Mouse (Mus musculus) layer of hippocampus, postnatal 10 days (tissue): ENCODE measurements around the gene Mxi1. TPM values are rescaled to one million over a fixed set of nuclear protein-coding genes. Genes with fewer than 3 reads are reported as not detected.

ENCODE experiments used
- DNase-seq, 2 experiments: peaks; one replicate each; pipeline ENCODE4 v3.0.0; 2021; ENCODE audit warnings: low spot score in 2 of 2
- long read RNA-seq: library from polyadenylated mRNA; stranded (forward); transcript quantifications from one replicate; pipeline ENCODE4 v2.0.0, GENCODE M21; 2023
- total RNA-seq, 2 experiments: library from RNA; stranded (reverse); gene quantifications; 2 replicates each; pipeline ENCODE4 v1.2.3; 2021

Gene Mxi1
- 10 to 100 TPM; 52.0 to 57.0 TPM for total RNA-seq
- long read RNA-seq, transcript Mxi1-201 (6 exons, 2,627 nt): minor isoform, 14 of 61 reads
- long read RNA-seq, transcript Mxi1-203 (6 exons, 2,340 nt): major isoform, 35 of 61 reads
- long read RNA-seq, partial matches to known transcripts: 0 of 61 reads
- long read RNA-seq, other reads (novel, unspliced or antisense): 9 of 61 reads

DNA sequence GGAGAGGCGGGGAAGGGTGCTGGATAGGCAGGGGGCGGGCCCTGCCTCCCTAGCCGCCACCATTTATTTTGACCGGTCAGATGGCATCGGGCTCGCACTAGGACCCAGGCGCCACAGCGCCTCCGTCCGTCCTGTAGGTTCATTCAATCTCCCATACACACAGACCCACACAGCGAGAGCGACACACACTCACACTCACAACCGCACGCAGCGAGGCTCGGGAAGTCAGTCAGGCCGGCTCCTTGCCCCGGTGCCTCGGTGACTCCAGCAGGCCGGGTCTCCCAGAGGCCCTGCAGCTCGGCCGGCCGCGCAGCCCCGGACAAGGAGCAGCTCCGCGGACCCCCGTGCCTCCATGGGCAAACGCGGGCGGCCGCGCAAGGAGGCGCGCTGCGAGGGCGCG lies at the start of gene Mxi1:
TSS of gene Mxi1 (plus strand) at position 171 of the 400 bp plus-strand sequence.
- DNase-seq: peak; percentile 67 to 81

DNA sequence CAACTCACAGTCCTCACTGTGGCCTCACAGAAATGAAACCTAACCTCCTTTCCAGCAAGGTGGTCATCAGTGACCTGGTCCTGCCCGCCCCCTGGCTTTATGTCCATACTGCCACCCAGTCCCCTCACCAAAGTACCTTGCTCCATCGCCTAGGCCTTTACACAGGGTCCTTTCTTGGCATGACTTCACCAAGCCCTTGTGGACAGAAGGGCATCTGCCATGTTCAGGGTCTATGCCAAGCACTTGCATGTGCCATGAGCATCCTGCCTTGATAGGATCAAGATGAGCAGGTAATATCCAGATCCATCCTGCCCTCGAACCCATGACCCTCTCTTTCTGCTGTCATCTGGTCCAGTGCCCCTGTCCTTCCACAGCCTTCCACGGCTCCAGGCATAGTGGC lies 49.5 kb upstream of the Mxi1 start:
- DNase-seq: no peak

DNA sequence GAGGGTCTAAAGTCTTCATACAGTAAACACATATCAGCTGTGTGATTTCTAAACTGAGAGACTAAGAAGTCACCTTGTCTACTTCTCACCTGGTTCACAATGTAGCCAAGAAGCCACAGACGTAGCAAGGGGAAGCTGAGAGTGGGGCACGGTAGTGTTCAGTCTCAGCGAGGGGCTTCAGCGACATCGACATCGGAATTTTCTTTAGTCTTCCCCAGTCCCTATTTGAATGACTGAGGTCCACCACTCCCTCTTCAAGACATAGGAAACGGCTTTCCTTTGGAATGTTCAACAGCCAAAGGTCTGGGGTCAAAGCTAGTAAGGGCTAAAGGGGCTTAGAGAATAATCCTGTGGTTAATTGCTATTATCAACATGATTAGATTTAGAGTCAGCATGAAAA lies 48.3 kb upstream of the Mxi1 start:
- DNase-seq: no peak

DNA sequence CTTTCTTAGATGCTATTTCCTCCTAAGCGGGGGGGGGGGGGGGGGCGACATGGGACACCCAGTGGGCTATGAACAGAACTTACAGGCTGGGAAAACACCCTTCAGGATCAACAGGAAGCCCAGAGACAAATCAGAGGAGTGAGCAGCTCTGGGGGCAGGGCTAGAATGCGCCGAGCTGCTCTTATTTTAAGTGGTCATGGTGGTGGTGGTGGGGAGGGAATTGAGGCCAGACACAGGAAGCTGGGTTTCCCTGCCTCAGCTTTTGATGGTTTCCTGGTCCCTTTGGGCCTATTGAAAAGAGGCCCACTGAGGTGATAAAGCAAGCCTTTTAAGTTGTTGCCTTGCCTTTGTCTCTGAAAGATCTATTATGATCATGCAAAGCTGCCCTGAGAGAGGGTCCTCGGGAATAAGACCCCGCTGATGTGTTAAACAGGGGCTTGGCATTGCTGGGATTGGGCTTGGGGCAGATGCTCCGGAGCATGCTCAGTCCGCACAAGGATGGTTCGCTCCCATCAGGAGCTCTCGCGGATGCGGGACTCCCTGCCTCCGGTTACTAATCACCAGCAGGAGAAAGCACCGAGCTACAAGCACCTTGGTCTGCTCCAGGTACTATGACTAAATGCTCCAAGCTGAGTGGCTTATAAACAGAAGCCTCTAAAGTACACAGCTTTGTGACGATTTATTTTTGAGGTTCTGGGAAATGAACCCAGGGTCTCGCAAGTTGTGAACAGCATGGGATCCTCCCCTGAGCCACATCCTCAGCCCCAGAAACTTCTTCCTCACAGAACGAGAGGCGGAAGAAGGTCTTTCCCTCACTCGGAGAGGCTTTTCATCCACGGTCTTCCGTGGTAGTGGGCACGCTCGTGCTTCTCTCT lies 46.2 kb upstream of the Mxi1 start:
- no peak for DNase-seq

- no peak for DNase-seq
These were observed 45.2 kb upstream of the Mxi1 start for GRCm38 (mm10) chr19:53264821-53265727.

GRCm38 (mm10) chr19:53267305-53267704 lies 43.0 kb upstream of the Mxi1 start:
- DNase-seq: no peak

DNA sequence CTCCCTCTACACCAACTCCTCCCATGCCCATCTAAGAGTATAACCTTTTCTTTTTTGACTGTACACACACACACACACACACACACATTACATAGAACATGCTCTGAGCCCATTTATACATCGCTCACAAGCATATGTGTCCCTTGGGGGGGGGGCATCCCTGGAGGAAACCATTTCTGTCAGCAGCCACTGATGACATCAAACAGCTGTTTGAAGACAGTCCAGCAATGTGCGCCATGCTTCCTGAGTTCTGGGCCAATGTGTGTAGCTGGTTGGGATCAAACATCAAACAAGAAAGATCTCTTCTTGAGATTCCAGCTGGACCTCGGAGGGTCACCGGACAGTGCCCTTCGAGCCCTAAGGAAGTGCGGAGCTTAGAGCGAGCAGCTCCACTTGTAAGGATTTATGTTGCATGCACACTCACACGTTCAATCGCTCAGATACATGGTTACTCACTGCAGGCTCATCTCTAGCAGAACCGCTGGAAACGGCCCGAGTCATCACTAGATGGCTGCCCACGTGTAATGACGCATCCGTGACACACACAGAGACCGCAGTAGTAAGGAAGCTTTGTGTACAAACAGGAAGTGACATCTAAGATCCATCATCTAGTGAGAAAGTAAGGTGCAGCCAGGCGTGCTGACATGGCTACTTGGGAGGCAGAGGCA lies 37.1 kb upstream of the Mxi1 start:
- DNase-seq: no peak

DNA sequence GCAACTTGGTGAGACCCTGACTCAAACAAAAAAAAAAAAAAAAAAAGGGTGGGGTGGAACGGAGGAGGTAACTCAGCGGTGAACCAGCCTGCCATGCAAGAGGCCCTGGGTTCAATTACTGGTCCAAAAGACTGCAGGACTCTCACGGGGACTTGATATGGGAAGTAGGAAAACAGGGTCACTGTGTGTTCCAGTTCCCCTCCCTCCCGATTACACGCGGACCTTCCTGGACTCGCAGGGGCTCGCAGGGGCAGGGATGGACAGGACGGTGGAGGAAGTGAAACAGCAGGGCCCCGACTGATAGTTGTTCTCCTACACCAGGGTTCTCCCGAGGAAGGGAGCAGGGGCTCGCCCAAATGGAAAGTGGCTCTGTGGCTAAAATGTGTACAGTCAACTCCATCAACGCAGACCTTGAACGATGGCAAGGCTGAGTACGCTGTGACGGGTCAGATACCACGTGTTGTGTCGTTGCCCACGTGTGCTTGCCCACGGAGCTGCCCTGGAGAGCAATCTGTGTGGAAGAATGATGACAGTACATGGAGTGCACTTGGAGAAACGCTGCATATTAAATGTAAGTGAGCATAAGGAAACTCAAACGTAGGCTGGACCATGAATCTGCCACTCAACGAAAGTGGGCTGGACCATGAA lies 36.4 kb upstream of the Mxi1 start:
- DNase-seq: no peak

- no peak for DNase-seq
These were observed 35.1 kb upstream of the Mxi1 start for GRCm38 (mm10) chr19:53275204-53275603.

- DNase-seq: no peak
These were observed 33.2 kb upstream of the Mxi1 start for GRCm38 (mm10) chr19:53276902-53277707.

DNA sequence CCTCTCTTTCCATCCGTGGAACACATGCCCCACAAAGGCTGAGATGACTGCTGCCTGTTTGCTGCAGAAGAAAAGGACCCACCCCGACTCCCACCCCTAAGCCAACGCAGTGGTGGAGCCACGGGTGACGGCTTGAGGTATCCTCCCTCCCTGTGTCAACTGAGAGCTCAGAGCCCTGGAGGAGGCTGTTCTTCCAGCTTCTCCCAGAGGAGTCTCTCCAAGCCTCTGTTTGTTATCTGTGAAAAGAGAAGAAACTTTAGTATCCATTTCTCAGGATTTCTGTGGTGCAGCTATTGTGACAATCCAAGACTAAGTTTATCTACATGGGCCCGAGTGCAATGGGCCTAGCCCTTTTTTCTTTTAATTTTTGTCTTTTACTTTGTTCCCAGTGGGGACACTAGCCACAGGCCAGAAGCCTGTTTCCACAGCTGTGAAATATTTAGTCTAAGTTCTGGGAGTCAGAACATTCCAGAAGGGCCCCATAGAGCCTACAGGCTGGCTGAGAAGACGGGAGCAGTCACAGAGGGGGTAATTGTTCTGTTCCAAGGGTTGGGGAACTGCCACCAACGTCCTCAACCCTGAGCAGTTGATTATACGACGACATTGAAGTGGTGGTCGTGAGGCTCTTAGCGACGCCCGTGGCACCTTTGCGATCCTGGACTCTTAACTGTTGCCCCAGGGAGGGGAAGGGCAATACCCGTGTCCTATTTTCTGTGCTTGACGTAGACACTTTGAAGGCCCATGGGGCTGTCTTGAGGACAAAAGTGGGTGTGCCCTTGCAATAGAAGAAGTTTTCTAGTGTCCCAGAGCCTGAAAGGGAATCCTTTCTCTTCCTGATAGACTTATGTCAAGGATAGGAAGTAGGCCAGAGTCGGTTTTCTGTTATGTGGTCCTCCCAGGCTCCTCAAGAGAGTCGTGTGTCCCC lies 31.6 kb upstream of the Mxi1 start:
- DNase-seq: no peak

DNA sequence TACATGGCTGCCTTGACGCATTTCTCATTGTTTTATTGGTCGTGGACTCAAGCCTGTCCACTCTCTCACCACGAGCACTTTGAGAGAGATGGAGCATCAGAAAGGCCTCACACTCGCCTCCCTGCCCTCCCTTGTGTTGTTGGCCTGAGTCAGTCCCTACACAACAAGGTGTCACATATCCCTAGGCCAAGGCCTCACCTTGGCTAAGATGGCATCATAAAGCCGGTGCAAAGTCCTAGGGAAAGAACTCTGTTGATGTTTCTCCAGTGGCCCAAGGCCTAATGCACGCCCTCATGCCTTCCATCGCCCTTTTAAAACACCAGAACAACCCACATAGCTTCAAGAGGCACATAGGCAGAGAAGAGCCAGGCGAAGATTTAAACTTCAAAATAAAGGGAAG lies 30.1 kb upstream of the Mxi1 start:
- DNase-seq: no peak

- no peak for DNase-seq
These were observed 27.7 kb upstream of the Mxi1 start for GRCm38 (mm10) chr19:53282571-53282970.

DNA sequence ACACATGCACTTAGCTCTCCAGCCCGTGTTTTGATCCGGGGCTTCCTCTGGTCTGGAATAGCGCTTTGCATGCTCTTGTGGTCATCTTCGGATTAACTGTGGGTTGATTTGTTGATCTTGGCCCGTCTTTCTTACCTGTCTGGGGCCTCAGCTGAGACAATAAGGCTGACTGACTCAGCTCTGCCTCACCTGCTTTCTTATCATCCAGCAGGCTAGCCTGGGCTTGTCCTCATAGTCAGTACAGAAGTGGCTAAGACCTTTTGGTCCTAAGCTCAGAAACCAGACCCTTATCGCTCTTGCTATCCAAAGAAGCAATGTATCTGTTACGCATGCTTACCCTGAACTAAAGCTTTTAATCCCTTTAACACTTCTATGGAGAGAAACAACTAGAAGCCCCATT lies 26.6 kb upstream of the Mxi1 start:
- no peak for DNase-seq

GRCm38 (mm10) chr19:53284268-53285208 lies 25.8 kb upstream of the Mxi1 start:
- DNase-seq: peak in 1 of 2 experiments; percentile 22

DNA sequence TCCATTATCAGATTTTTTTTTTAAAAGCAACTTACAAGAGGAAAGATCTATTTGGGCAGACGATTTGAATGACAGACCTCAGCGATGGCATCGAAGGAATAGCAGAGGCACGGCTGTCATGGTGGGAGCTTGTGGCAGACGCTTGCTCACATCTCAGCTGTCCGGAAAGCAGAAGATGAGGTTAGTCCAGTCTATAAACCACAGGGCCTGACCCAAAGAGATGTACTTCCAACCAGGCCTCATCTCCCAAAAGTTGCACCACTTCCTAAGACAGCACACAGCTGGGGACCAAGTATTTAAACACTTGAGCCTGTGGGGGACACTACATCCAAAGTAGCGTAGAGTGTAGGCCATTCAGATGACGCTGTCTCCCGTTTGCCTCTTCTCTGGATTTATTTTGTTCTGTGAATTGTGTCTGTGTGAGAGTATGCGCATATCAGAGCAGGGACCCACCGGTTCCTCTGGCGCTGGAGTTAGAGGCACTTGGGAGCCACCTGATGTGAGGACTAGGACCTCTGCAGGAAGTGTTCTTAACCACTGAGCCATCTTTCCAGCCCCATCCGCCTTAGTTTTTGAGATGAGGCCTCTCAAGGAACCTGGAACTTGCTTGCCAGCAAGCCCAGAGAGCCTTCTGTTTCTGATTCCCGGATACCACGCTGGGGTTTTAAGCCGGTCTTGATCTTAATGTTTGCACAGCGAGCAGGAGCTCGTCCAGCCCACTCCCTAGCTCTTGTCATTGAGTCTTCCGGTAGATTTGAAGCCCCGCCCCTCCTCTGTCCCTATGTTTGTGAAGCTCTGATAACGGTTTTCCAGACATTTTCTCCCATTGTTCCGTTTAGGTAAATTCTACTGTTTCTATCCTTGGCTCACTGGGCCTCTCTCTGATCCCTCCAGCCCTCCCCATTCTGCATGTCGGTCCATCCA lies 13.7 kb upstream of the Mxi1 start:
- DNase-seq: no peak
